Mouse (Mus musculus) heart, embryonic 16.5 days (tissue): Measurements from ENCODE around the gene Lrrk1. TPM values are rescaled to one million over a fixed set of nuclear protein-coding genes. Genes with fewer than 3 reads are reported as not detected.

Experiments
- ATAC-seq: fragments of 200-750 bp; cut with Nextera tagmentation; replicated peaks from 2 replicates; pipeline ENCODE4 v1.8.0; 2017; ENCODE audit warnings: moderate number of reproducible peaks; ENCODE audit not compliant: insufficient read depth, low FRiP score; ENCODE audit errors: extremely low read depth
- H3K27ac ChIP-seq: fragments of 300-500 bp; sonication (generic); 2 replicates; pipeline ENCODE4 v1.5.1; 2014; ENCODE audit warnings: mild to moderate bottlenecking, low read length, control low read depth, moderate library complexity
- H3K27me3 ChIP-seq: fragments of 300-500 bp; sonication (generic); 2 replicates; pipeline ENCODE4 v1.6.1; 2014; ENCODE audit warnings: low read length, mixed read lengths; ENCODE audit not compliant: control insufficient read depth, insufficient read depth
- H3K36me3 ChIP-seq: fragments of 300-500 bp; sonication (generic); 2 replicates; pipeline ENCODE4 v1.6.1; 2014; ENCODE audit not compliant: control insufficient read depth, insufficient read depth
- H3K4me1 ChIP-seq: fragments of 300-500 bp; sonication (generic); 2 replicates; pipeline ENCODE4 v1.6.1; 2014; ENCODE audit warnings: low read length, mixed read lengths; ENCODE audit not compliant: control insufficient read depth, insufficient read depth
- H3K4me2 ChIP-seq: fragments of 300-500 bp; sonication (generic); 2 replicates; pipeline ENCODE4 v1.6.1; 2014; ENCODE audit warnings: low read depth, mild to moderate bottlenecking, control low read depth, low read length
- H3K4me3 ChIP-seq: fragments of 300-500 bp; sonication (generic); 2 replicates; pipeline ENCODE4 v1.5.1; 2014; ENCODE audit warnings: mild to moderate bottlenecking, control low read depth, low read length
- H3K9ac ChIP-seq: fragments of 300-500 bp; sonication (generic); 2 replicates; pipeline ENCODE4 v1.6.1; 2014; ENCODE audit warnings: low read length, control low read depth
- H3K9me3 ChIP-seq: fragments of 300-500 bp; sonication (generic); replicated peaks from 2 replicates; pipeline ENCODE4 v1.6.1; 2016; ENCODE audit warnings: low read length; ENCODE audit not compliant: control insufficient read depth
- WGBS: fragments of 180-500 bp; shearing (Covaris S2); extraction: QIAGEN DNeasy Blood & Tissue Kit; methylation state at CpG from one replicate; pipeline ENCODE4 v1.1.7; 2014; 5-methylcytosine and 5-hydroxymethylcytosine counted together
- polyA plus RNA-seq: library from polyadenylated mRNA; unstranded; fragments of >200 nt; fragmentation: Nextera tagmentation; extraction: Ambion mirVana; gene quantifications from 2 replicates; pipeline ENCODE4 v1.2.1, GENCODE M21; 2015

Lrrk1 gene
- polyA plus RNA-seq, 1 experiment from 2014 or later, result 8.4 TPM

DNA sequence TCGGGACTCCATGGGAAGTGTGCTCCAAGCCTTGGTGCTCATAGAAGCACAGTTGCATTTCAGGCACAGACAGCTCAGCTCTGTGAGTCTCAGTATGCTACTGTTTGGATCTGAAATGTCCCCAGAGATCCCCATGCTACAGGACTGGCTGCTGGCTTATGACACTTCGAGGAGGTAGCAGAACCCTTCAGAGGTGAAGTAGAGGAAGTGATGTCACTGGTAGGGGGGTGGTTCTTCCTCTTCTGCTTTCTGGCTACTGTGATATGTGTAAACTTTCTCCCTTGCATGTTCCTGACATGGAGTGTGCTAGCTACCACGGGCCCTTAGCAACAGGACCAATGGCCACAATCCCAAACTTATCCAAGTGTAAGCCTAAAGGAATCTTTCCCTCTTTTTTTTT lies 162.3 kb downstream of the Lrrk1 start:
- H3K4me3 ChIP-seq, result no peak overlapping the region
- no peaks in the 10 kb centered on the region for H3K9me3 ChIP-seq
- no peaks in the 10 kb centered on the region for H3K36me3 ChIP-seq
- H3K27ac ChIP-seq, result no peak overlapping the region
- H3K4me1 ChIP-seq, result peaks cover 11% of the 10 kb centered on the region
- no peaks in the 10 kb centered on the region for H3K27me3 ChIP-seq
- H3K9ac ChIP-seq, result no peak overlapping the region
- WGBS, result 66% methylated on average over 3 of the region's 3 CpGs
- H3K4me2 ChIP-seq, result no peak overlapping the region
- no peak for ATAC-seq

DNA sequence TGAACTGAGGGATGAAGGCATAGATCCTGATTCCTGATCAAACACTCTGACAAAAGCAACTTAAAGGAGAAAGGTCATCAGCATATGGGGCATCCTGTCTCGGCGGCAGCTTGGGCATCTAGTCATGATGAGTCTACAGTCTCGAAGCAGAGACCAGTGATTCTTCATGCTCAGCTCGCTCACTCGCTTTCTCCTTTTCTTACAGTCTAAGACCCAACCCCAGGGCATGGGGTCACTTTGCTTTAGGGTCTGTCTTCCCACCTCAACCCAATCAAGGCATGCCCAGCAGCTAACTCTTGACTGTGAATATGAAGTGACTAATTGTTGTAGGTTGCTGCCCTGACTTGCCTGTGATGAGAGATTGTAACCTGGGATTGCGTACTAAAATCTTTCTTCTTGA lies 163.6 kb downstream of the Lrrk1 start:
- H3K4me2 ChIP-seq, result no peak overlapping the region
- WGBS, result 95% methylated on average over 6 of the region's 6 CpGs
- ATAC-seq, result no peak
- no peaks in the 10 kb centered on the region for H3K9me3 ChIP-seq
- no peak overlapping the region for H3K27ac ChIP-seq
- no peaks in the 10 kb centered on the region for H3K27me3 ChIP-seq
- H3K4me3 ChIP-seq, result no peak overlapping the region
- no peaks in the 10 kb centered on the region for H3K36me3 ChIP-seq
- H3K4me1 ChIP-seq, result peaks cover 3% of the 10 kb centered on the region
- H3K9ac ChIP-seq, result no peak overlapping the region

DNA sequence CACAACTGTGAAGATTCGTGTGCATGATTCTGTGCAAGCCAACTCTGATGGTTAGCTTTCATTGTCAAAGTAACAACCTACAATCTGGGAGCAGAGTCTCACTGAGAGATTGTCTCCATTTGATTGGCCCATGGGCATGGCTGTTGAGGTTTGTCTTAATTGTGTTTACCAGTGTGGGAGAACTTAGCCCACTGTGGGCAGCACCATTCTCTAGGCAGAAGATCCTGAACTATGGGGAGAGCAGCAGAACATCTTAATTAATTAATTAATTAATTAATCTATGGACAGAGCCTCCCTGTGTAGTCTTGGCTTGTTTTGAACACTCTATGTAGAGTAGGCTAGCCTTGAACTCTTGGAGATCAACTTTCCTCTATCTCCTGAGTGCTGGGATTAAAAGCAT lies 164.4 kb downstream of the Lrrk1 start:
- 95% methylated on average over 1 of the region's 1 CpGs for WGBS

DNA sequence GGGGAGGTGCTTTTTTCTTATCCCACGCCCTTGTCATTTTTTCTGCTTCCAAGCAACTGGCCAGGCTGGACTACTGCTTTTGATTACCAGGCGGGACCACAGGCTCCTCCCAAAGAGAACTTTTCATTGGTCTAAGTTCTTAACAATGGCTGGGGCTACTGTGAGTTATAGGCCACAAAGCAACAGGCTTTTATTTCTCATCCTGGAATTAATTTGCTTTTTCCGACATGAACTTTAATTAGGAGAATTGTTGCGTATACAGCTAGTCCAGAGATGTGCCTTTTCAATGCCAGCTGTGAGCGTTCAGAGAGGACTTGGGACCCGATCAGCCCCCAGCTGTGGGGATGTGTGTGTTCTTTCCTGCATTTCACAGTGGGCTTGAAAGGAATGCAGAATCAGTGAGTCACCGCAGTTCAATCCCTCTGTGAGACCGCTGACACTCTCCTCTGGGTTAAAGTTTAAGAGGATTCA lies 165.5 kb downstream of the Lrrk1 start:
- H3K36me3 ChIP-seq, result no peaks in the 10 kb centered on the region
- H3K9me3 ChIP-seq, result no peaks in the 10 kb centered on the region
- no peak for ATAC-seq
- H3K27me3 ChIP-seq, result no peaks in the 10 kb centered on the region
- H3K4me3 ChIP-seq, result no peak overlapping the region
- 47% methylated on average over 8 of the region's 8 CpGs for WGBS
- H3K4me1 ChIP-seq, result peaks cover 20% of the 10 kb centered on the region
- H3K9ac ChIP-seq, result no peak overlapping the region
- H3K27ac ChIP-seq, result peak overlapping the region; percentile 3; the same call in 1 of the 2 replicates
- H3K4me2 ChIP-seq, result no peak overlapping the region

More for the DNA sequence above, 164.4 kb downstream of the Lrrk1 start:
- Histone ChIP-seq H3K9me3 (no peaks in the 10 kb centered on the region), H3K36me3 (no peaks in the 10 kb centered on the region), H3K4me1 (peaks cover 9% of the 10 kb centered on the region), H3K9ac (no peak overlapping the region), H3K27me3 (no peaks in the 10 kb centered on the region), H3K27ac (no peak overlapping the region), H3K4me2 (no peak overlapping the region), H3K4me3 (no peak overlapping the region)
- no peak for ATAC-seq

DNA sequence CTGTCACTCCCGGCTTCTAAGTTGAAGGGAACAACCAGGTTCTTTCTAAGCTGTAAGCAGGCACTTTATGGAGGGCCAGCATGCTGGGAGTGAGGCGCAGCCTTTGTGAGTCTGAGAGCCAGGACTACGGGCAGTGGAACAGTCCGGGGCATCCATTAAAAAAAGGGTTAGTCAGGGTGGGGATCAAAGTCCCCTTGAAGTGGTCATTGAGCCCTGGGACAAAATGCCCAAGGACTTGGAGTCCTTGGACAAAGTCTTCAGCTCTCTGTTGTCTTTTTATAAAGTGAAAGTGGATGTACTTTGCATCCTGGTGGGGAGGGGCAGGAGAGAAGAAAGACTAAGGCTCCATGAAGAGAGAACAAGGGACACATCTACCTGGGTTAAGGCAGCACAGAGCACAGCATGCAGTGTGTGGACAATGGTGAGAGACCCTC lies 168.3 kb downstream of the Lrrk1 start:
- Histone ChIP-seq H3K4me3 (no peak overlapping the region), H3K4me1 (peaks cover 27% of the 10 kb centered on the region), H3K27ac (peak overlapping the region; percentile 94; the same call in 1 of the 2 replicates), H3K4me2 (no peak overlapping the region), H3K36me3 (no peaks in the 10 kb centered on the region), H3K9me3 (no peaks in the 10 kb centered on the region), H3K9ac (no peak overlapping the region), H3K27me3 (no peaks in the 10 kb centered on the region)
- no peak for ATAC-seq
- WGBS, result 77% methylated on average over 4 of the region's 4 CpGs

DNA sequence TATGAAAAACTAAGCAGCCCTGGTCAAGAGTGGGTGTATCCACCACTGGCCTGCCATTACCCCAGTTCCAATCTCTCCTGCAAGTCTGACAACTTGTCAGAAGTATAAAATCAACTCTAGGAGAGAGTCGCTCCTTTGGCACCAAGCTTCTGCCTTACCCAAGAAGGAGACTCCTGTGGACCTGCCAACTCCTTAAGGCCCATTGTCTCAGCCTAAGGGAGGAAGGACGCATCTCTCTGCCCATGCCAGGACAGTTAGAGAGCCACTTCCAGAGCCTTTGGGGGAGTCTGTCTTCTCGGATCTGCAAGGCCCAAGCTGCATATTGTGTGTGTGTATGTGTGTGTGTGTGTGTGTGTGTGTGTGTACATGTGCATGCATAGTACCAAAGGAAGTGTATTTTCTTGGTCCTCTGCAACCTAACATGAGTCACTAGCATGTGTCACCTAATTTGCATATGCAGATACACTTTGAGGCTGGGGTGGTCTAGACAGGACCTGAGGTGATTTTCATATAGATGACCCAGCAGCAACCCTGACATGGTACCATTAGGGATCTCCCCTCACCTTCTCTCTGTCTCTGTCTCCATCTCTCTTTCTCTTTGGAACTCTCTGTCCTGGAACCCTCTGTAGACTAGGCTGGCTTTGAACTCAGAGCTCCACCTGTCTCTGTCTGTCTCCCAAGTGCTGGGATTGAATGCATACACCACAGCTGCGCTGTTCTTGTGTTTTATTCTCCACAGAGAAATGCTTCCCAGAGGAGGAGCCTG lies 168.9 kb downstream of the Lrrk1 start:
- Histone ChIP-seq H3K4me1 (peaks cover 27% of the 10 kb centered on the region), H3K4me2 (no peak overlapping the region), H3K4me3 (no peak overlapping the region), H3K9me3 (no peaks in the 10 kb centered on the region), H3K27ac (peak overlapping the region; percentile 94), H3K36me3 (no peaks in the 10 kb centered on the region), H3K9ac (no peak overlapping the region), H3K27me3 (no peaks in the 10 kb centered on the region)
- 79% methylated on average over 4 of the region's 4 CpGs for WGBS
- ATAC-seq, result no peak

DNA sequence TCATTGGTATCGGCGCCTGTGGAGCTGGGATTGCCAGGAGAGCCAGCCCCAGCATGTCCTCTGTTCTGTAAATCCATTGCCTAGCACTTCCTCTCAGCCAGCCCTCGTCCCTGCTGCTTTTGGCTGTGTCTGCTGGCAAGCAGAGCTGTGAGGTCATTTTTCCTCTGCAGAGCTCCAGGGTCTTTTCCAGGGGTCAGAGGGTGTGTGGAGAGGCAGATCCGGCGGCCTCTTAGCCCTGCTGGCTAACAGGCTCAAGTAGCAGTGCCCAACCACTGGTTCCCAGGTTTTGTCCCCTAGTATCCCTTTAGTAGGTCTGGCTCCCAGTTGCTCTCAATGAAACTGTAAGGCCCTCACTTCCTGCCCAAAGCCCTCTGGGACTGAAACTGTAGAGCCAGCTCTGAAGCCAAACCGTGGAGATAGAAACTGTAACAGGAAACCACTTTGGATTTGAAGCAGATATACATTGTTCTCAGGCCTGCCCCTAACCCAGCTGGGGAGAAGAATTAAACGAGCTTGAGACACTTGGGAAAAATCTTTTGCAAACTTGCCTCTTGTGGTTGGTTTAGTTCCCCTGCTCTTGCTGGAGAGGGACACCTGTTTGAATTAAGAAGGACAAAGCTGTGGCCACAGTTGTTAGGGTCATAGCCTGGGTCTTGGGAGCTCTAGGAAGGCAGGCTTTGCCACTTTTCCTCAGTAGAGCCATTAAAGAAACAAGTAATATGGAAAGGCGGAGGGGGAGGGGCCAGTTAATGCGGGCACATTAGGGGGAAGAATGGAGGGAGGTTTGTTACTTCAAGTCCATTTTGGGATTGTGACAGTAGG lies 169.7 kb downstream of the Lrrk1 start:
- Histone ChIP-seq H3K4me1 (peaks cover 27% of the 10 kb centered on the region), H3K4me3 (no peak overlapping the region), H3K27me3 (no peaks in the 10 kb centered on the region), H3K9ac (peak overlapping the region; percentile 28), H3K4me2 (peak overlapping the region; percentile 36), H3K27ac (peak overlapping the region; percentile 94), H3K36me3 (no peaks in the 10 kb centered on the region), H3K9me3 (no peaks in the 10 kb centered on the region)
- ATAC-seq, result peak; percentile 89
- WGBS, result 30% methylated on average over 9 of the region's 9 CpGs

DNA sequence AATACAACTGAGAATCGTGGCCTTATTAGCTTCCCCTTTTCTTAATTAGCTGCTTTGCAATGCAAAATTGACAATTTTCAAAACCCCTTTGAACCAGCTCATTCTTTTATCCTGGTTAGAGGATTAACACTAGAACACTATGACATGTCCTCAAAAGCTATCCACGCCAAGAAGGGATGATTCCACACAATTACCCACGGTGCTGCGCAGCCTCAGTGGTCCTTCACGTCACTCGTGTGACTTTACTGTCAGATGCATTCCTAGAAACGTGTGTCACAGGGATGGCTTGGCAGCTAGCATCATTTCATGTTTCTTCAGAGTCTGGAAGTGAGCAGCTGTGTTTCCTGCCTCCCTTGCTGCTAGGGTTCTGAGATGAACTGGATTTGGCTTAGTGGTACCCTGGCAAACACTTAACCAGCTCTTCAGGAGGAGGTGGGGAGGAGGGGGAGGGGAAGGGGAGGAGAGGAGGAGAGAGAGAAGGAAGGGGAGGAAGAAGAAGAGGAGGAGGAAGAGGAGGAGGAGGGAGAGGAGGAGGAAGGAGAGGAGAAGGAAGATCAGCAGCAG lies 170.5 kb downstream of the Lrrk1 start:
- Histone ChIP-seq H3K4me3 (no peak overlapping the region), H3K27ac (peak overlapping the region; percentile 94), H3K27me3 (no peaks in the 10 kb centered on the region), H3K4me1 (peaks cover 25% of the 10 kb centered on the region), H3K9ac (no peak overlapping the region), H3K4me2 (peak overlapping the region; percentile 36; the same call in 1 of the 2 replicates), H3K36me3 (no peaks in the 10 kb centered on the region), H3K9me3 (no peaks in the 10 kb centered on the region)
- no peak for ATAC-seq
- WGBS, result 71% methylated on average over 7 of the region's 7 CpGs
